Mouse (Mus musculus): ENCODE data around the gene Washc1. TPM values are rescaled to one million over a fixed set of nuclear protein-coding genes. Genes with fewer than 3 reads are reported as not detected.

The Washc1 gene
- 1.9 TPM for polyA plus RNA-seq (2014; fragmentation: Illumina TruSeq; extraction: RNeasy Lipid Tissue Mini Kit (QIAGEN cat#74804))

GRCm38 (mm10) chr17:66111402-66111959 is at the start of gene Washc1:
Gene Washc1, plus strand, starts transcription at chr17:66111545.

GRCm38 (mm10) chr17:66076934-66077333 is 34.4 kb upstream of the Washc1 start, which contains the start of gene Ankrd12:
Gene Ankrd12, minus strand, starts transcription at chr17:66077089.

GRCm38 (mm10) chr17:66101380-66102330 is 9.7 kb upstream of the Washc1 start, which contains the start of gene Ndufv2:
Gene Ndufv2, minus strand, starts transcription at chr17:66101559.

GRCm38 (mm10) chr17:66123066-66123815 is 11.9 kb downstream of the Washc1 start, which contains the start of gene Ddx11:
Gene Ddx11, plus strand, starts transcription at chr17:66123520.

Other genes with a start within 250 kb of the Washc1 start
- gene Ralbp1, start 225.7 kb upstream of the Washc1 start, polyA plus RNA-seq (2014; fragmentation: Illumina TruSeq; extraction: RNeasy Lipid Tissue Mini Kit (QIAGEN cat#74804)) = 68.9 TPM
- 362 TPM for gene Twsg1, start 160.3 kb upstream of the Washc1 start, polyA plus RNA-seq (2014; fragmentation: Illumina TruSeq; extraction: RNeasy Lipid Tissue Mini Kit (QIAGEN cat#74804))
- 47.1 TPM for gene Ankrd12, start 34.5 kb upstream of the Washc1 start, polyA plus RNA-seq (2014; fragmentation: Illumina TruSeq; extraction: RNeasy Lipid Tissue Mini Kit (QIAGEN cat#74804))
- 542 TPM for gene Ndufv2, start 10.0 kb upstream of the Washc1 start, polyA plus RNA-seq (2014; fragmentation: Illumina TruSeq; extraction: RNeasy Lipid Tissue Mini Kit (QIAGEN cat#74804))
- gene Ddx11, start 12.0 kb downstream of the Washc1 start, polyA plus RNA-seq (2014; fragmentation: Illumina TruSeq; extraction: RNeasy Lipid Tissue Mini Kit (QIAGEN cat#74804)) = 3.6 TPM

All from ovary, adult 10 weeks (tissue).